In the genomic region with DNA sequence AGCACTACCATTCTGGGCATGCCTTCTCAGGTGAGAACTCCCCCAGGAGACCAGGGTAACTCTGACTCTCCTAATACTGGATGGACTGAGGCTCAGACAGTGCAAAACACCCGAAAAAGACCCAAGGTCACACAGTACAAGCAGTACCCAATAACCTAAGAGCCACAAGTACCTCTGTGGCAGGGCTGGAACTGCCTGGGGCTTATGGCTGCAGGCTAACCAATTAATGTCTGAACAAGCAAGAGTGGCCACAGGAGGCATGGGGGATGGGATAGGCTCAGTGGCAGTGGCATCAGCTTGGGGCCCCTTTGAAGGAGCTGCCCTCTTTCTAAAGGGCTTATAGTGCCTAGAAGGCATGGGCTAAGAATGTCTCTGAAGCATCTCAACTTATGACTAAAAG, we compare ENCODE assay signal across 18 mouse cellular contexts.
DNase-seq lines count a peak whose midpoint lies in the region; ATAC-seq lines count a peak whose summit lies in the region.
"Had no signal": no experiment of that assay in that cellular context is flagged by ENCODE, and none has a peak within 500 bp of the region (broad histone marks: within the 10 kb centered on the region; RNA-seq: fewer than 3 reads in every experiment).

No protein-coding gene starts in this region.

- H3K27ac ChIP-seq in forebrain, embryonic 11.5 days (ENCODE audit: low read depth, low read length) = no peak overlapping the region
- H3K27ac ChIP-seq in forebrain, embryonic 16.5 days (ENCODE audit: low read length) = no peak overlapping the region
- no peak overlapping the region for H3K27ac ChIP-seq in liver, embryonic 13.5 days
- peak overlapping the region; percentile 44; the same call in 1 of the 2 replicates for H3K27ac ChIP-seq in midbrain, embryonic 11.5 days (ENCODE audit: low read depth, low read length)
- H3K27ac ChIP-seq: embryonic facial prominence, embryonic 15.5 days; liver, embryonic 15.5 days; stomach, postnatal 0 days had no signal

- H3K4me3 ChIP-seq in forebrain, embryonic 11.5 days (ENCODE audit: low read depth, low read length) = no peak overlapping the region
- no peak overlapping the region for H3K4me3 ChIP-seq in forebrain, embryonic 16.5 days (replicated peaks; ENCODE audit: low read length)
- no peak overlapping the region for H3K4me3 ChIP-seq in liver, embryonic 13.5 days (replicated peaks)
- no peak overlapping the region for H3K4me3 ChIP-seq in midbrain, embryonic 11.5 days (ENCODE audit: low read depth, low read length)
- H3K4me3 ChIP-seq: embryonic facial prominence, embryonic 15.5 days; liver, embryonic 15.5 days had no signal

- intact Hi-C loops in gastrocnemius, postnatal 36 days (cut with DNase I) = no loop called here

- H3K4me2 ChIP-seq in forebrain, embryonic 11.5 days (ENCODE audit: low read depth, low read length, severe bottlenecking) = no peak overlapping the region
- no peak overlapping the region for H3K4me2 ChIP-seq in forebrain, embryonic 16.5 days (ENCODE audit: low read length)
- no peak overlapping the region for H3K4me2 ChIP-seq in liver, embryonic 13.5 days
- H3K4me2 ChIP-seq in midbrain, embryonic 11.5 days = no peak overlapping the region
- H3K4me2 ChIP-seq: embryonic facial prominence, embryonic 15.5 days; liver, embryonic 15.5 days had no signal

- ATAC-seq in forebrain, embryonic 11.5 days (replicated peaks; ENCODE audit: low FRiP score) = peak; percentile 34; the same call in 1 of the 2 replicates
- no peak for ATAC-seq in forebrain, embryonic 16.5 days
- ATAC-seq in liver, embryonic 13.5 days (ENCODE audit: low read depth) = no peak
- ATAC-seq in midbrain, embryonic 11.5 days (ENCODE audit: low FRiP score) = peak; percentile 63
- ATAC-seq: Patski had no signal

- H3K27me3 ChIP-seq in forebrain, embryonic 11.5 days (ENCODE audit: control insufficient read depth, insufficient read depth, low read length) = no peaks in the 10 kb centered on the region
- H3K27me3 ChIP-seq in forebrain, embryonic 16.5 days (replicated peaks; ENCODE audit: control insufficient read depth, insufficient read depth, low read length) = no peaks in the 10 kb centered on the region
- no peaks in the 10 kb centered on the region; the same call in 1 of the 2 replicates for H3K27me3 ChIP-seq in liver, embryonic 13.5 days
- no peaks in the 10 kb centered on the region for H3K27me3 ChIP-seq in midbrain, embryonic 11.5 days (ENCODE audit: control insufficient read depth, insufficient read depth, low read length)
- H3K27me3 ChIP-seq: embryonic facial prominence, embryonic 15.5 days; Patski had no signal

- H3K36me3 ChIP-seq in forebrain, embryonic 11.5 days (ENCODE audit: control insufficient read depth, insufficient read depth, low read length) = no peaks in the 10 kb centered on the region
- H3K36me3 ChIP-seq in forebrain, embryonic 16.5 days (ENCODE audit: control insufficient read depth, insufficient read depth) = no peaks in the 10 kb centered on the region
- H3K36me3 ChIP-seq in liver, embryonic 13.5 days = no peaks in the 10 kb centered on the region
- H3K36me3 ChIP-seq in midbrain, embryonic 11.5 days (ENCODE audit: control insufficient read depth, insufficient read depth, low read length) = no peaks in the 10 kb centered on the region
- H3K36me3 ChIP-seq: embryonic facial prominence, embryonic 15.5 days; liver, embryonic 15.5 days had no signal

- 69% methylated on average over 1 of the region's 1 CpGs for WGBS in forebrain, embryonic 11.5 days
- WGBS in forebrain, embryonic 16.5 days = 63% methylated on average over 1 of the region's 1 CpGs
- WGBS in liver, embryonic 13.5 days (ENCODE audit: insufficient replicate concordance) = 52% methylated on average over 1 of the region's 1 CpGs
- WGBS in midbrain, embryonic 11.5 days = 73% methylated on average over 1 of the region's 1 CpGs

- peaks cover 6% of the 10 kb centered on the region; the same call in 1 of the 2 replicates for H3K4me1 ChIP-seq in forebrain, embryonic 11.5 days (replicated peaks; ENCODE audit: control insufficient read depth, insufficient read depth, low read length)
- H3K4me1 ChIP-seq in forebrain, embryonic 16.5 days (replicated peaks; ENCODE audit: control insufficient read depth, insufficient read depth, low read length) = peaks cover 30% of the 10 kb centered on the region
- peaks cover 15% of the 10 kb centered on the region for H3K4me1 ChIP-seq in liver, embryonic 13.5 days (replicated peaks)
- peaks cover 12% of the 10 kb centered on the region for H3K4me1 ChIP-seq in midbrain, embryonic 11.5 days (ENCODE audit: control insufficient read depth, insufficient read depth, low read length)

- no peak overlapping the region for H3K9ac ChIP-seq in forebrain, embryonic 11.5 days (ENCODE audit: low read length)
- no peak overlapping the region for H3K9ac ChIP-seq in forebrain, embryonic 16.5 days (replicated peaks; ENCODE audit: low read depth, low read length)
- H3K9ac ChIP-seq in liver, embryonic 13.5 days = peak overlapping the region; percentile 17; the same call in 1 of the 2 replicates
- H3K9ac ChIP-seq in midbrain, embryonic 11.5 days (ENCODE audit: low read length) = peak overlapping the region; percentile 5; the same call in 1 of the 2 replicates
- H3K9ac ChIP-seq: embryonic facial prominence, embryonic 15.5 days; liver, embryonic 15.5 days had no signal

- no peaks in the 10 kb centered on the region for H3K9me3 ChIP-seq in forebrain, embryonic 11.5 days (ENCODE audit: control insufficient read depth, low read length)
- no peaks in the 10 kb centered on the region for H3K9me3 ChIP-seq in forebrain, embryonic 16.5 days (ENCODE audit: control insufficient read depth, low read length)
- no peaks in the 10 kb centered on the region for H3K9me3 ChIP-seq in liver, embryonic 13.5 days (replicated peaks)
- no peaks in the 10 kb centered on the region for H3K9me3 ChIP-seq in midbrain, embryonic 11.5 days (ENCODE audit: control insufficient read depth, low read length)
- H3K9me3 ChIP-seq: embryonic facial prominence, embryonic 15.5 days; liver, embryonic 15.5 days had no signal

- DNase-seq in forebrain, embryonic 11.5 days (ENCODE audit: low spot score) = no peak
- DNase-seq in liver, embryonic 13.5 days = no peak
- no peak for DNase-seq in liver
- DNase-seq in midbrain, embryonic 11.5 days (ENCODE audit: low spot score, missing footprints) = no peak
- DNase-seq in retina, postnatal 1 day = peak; percentile 66
- no peak for DNase-seq in ovary, postnatal 36 days (ENCODE audit: low spot score)
- DNase-seq in gastrocnemius, postnatal 36 days = no peak
- DNase-seq: cerebellum, adult 11 months; gastrocnemius, postnatal 10 days; kidney, adult 11 months; kidney, postnatal 4 days; lung, postnatal 10 days; thymus, postnatal 14 days had no signal

Comparison
In these comparisons a context has a peak if more than half of its experiments do, and no peak if none do; other contexts are left out.
1. ATAC-seq: peak in forebrain, embryonic 11.5 days (single experiment) and midbrain, embryonic 11.5 days (single experiment); none in forebrain, embryonic 16.5 days (single experiment) and liver, embryonic 13.5 days (single experiment).
2. H3K9ac ChIP-seq: peak in liver, embryonic 13.5 days (single experiment) and midbrain, embryonic 11.5 days (single experiment); none in forebrain, embryonic 11.5 days (single experiment) and forebrain, embryonic 16.5 days (single experiment).